Mouse (Mus musculus) spleen, adult 2 months (tissue): ENCODE measurements around the gene Rnf187.

Source experiments
- CTCF ChIP-seq: fragments of 200-500 bp; IDR thresholded peaks from 2 replicates; pipeline ENCODE4 v1.5.1; 2011; ENCODE audit warnings: mild to moderate bottlenecking, inconsistent platforms; ENCODE audit not compliant: insufficient read depth, insufficient read length, insufficient replicate concordance; ENCODE audit errors: extremely low read depth
- POLR2A ChIP-seq: fragments of 200-500 bp; IDR thresholded peaks from 2 replicates; pipeline ENCODE4 v1.6.1; 2011; ENCODE audit warnings: low read depth, low read length, inconsistent platforms

DNA sequence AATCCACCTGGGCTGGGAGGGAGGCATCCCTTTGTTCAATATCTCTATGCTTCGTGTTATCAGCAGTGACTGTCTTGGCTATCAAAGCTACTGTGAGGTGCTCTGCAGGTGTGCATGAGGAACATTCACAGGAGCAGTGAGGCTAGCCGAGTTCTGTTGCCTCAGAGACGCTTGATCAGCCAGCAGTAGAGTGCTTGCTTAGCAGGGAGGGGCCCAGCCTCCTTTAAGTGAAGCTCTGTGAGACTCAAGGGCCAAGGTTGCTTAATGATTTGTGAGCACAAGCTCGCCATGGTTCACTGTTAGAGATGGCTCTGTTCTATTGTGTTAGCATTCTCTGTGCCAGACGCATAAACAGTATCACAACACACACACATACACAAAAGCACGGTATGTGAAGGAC, 30.9 kb upstream of the Rnf187 start:
- TF ChIP-seq POLR2A (no peak), CTCF (no peak)
